Mouse (Mus musculus) adrenal gland, adult (tissue): ENCODE results near the gene Olfr611.
"Not testable (repeated sequence)": the region's sequence is repeated elsewhere in the genome, so short reads cannot be mapped to it uniquely, and the experiment has no call there.

Experiments
- DNase-seq, 2 experiments: peaks; one replicate each; pipeline ENCODE4 v3.0.0; 2022 to 2023; ENCODE audit warnings: low spot score in 1 of 2; ENCODE audit not compliant: inconsistent age in 2 of 2

Olfr611 gene

DNA sequence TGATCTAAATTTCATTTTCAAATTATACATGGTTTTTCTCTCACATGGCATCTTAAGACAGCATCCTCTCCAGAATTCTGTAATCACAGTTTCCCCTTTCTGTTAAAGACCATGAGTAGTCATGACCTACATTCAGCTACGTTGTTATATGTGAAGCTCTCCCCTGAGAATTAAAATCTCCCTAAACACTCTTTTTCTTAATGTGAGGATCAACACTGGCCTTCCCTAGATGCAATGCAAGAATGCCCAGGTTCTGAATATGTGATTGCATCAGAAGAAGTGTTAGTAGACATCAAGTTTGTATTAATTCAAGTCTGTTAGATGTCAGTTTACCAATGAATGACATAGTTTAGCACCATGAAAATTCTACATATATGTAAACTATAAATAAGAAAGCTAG, at the start of gene Olfr611:
Gene Olfr611, minus strand, starts transcription at position 101 of the 400 bp plus-strand sequence.
- not testable (repeated sequence) for DNase-seq

GRCm38 (mm10) chr7:103569043-103569442, 48.4 kb upstream of the Olfr611 start, which contains the start of gene Olfr616:
TSS of gene Olfr616 (minus strand) at chr7:103569143.
- no peak for DNase-seq

GRCm38 (mm10) chr7:103555779-103556178, 35.1 kb upstream of the Olfr611 start, which contains the start of gene Olfr615:
TSS of gene Olfr615 (plus strand) at chr7:103556079.
- no peak for DNase-seq

- DNase-seq = no peak
Observed at GRCm38 (mm10) chr7:103547774-103548173, 27.1 kb upstream of the Olfr611 start, which contains the start of gene Olfr613. TSS of gene Olfr613 (plus strand) at chr7:103548074.

- not testable (repeated sequence) for DNase-seq
Observed at GRCm38 (mm10) chr7:103542617-103543016, 22.0 kb upstream of the Olfr611 start, which contains the start of gene Olfr612. TSS of gene Olfr612 (minus strand) at chr7:103542717.

- DNase-seq = no peak
Observed at GRCm38 (mm10) chr7:103512022-103512421, 8.6 kb downstream of the Olfr611 start, which contains the start of gene Olfr610. TSS of gene Olfr610 (minus strand) at chr7:103512122.

GRCm38 (mm10) chr7:103497962-103498361, 22.7 kb downstream of the Olfr611 start, which contains the start of gene Olfr609:
TSS of gene Olfr609 (minus strand) at chr7:103498062.
- DNase-seq = no peak

DNA sequence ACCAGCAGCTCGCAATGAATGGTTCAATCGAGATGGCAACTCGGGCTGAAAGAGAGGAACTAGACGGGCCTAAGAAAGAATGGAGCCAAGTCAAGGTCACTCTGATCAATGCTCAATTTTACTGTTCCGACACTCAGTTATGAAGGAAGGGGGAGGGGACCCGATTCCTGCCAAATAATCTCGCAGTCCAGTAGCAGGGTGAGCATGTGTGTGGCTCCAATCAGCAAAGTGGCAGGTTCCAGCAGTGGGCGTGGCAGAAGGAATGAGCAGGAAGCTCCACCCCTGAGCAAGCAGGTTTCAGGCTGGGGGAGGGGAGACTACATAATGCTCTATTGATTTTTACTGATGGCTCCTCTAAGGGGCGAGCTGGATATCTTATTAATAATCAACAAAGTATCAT, 43.5 kb downstream of the Olfr611 start:
- not testable (repeated sequence) for DNase-seq

DNA sequence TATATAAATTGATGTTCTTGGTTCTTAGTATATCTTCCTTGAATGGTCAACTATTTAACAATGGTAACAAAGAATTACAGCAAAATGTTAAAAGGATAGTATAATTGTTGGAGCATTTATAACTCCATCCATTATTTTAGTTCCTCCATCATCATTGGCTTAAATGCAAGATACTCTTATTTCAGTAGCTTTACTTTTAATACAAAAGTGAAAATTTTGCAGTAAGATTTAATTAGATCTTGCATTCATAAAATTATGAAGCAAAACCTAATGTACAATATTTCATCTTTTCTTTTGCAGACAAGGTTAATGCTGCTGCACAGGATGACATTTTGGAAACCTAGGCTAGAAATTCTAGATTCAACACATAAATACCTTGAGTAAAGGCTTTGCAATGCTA, 51.1 kb downstream of the Olfr611 start, which contains the start of gene Olfr608:
Gene Olfr608, plus strand, starts transcription at position 301 of the 400 bp plus-strand sequence.
- DNase-seq = no peak
